Mouse (Mus musculus) heart, adult 2 months (tissue): ENCODE results near the gene Hsd17b14. TPM values are rescaled to one million over a fixed set of nuclear protein-coding genes. Genes with fewer than 3 reads are reported as not detected.
"Not testable (repeated sequence)": the region's sequence is repeated elsewhere in the genome, so short reads cannot be mapped to it uniquely, and the experiment has no call there.

ENCODE experiments used
- DNase-seq, 2 experiments: peaks; one replicate each; pipeline ENCODE4 v3.0.0; 2021
- H3K27ac ChIP-seq: fragments of 200-600 bp; 2 replicates; pipeline ENCODE4 v1.8.1; 2022
- H3K27me3 ChIP-seq: fragments of 200-500 bp; 2 replicates; pipeline ENCODE4 v1.6.1; 2012; ENCODE audit warnings: mild to moderate bottlenecking, low read length, inconsistent platforms, mixed read lengths; ENCODE audit not compliant: control insufficient read depth, insufficient read depth
- H3K36me3 ChIP-seq: fragments of 200-500 bp; 2 replicates; pipeline ENCODE4 v1.6.1; 2012; ENCODE audit warnings: low read length, inconsistent platforms; ENCODE audit not compliant: control insufficient read depth, insufficient read depth
- H3K4me1 ChIP-seq: fragments of 200-500 bp; 2 replicates; pipeline ENCODE4 v1.6.1; 2011; ENCODE audit warnings: low read length; ENCODE audit not compliant: control insufficient read depth, insufficient read depth
- H3K4me3 ChIP-seq: fragments of 200-600 bp; 2 replicates; pipeline ENCODE4 v1.8.1; 2022
- H3K79me2 ChIP-seq: fragments of 200-500 bp; replicated peaks from 2 replicates; pipeline ENCODE4 v1.6.1; 2012; ENCODE audit warnings: mild to moderate bottlenecking, inconsistent platforms, low read length, moderate library complexity, mixed read lengths; ENCODE audit not compliant: control insufficient read depth, insufficient read depth
- H3K9ac ChIP-seq: fragments of 200-500 bp; 2 replicates; pipeline ENCODE4 v1.6.1; 2012; ENCODE audit warnings: low read depth, mild to moderate bottlenecking, control low read depth, inconsistent platforms, low read length, mixed read lengths
- CTCF ChIP-seq: fragments of 200-600 bp; IDR thresholded peaks from 2 replicates; pipeline ENCODE4 v1.8.1; 2022; ENCODE audit warnings: antibody characterized with exemption, mild to moderate bottlenecking, moderate library complexity
- EP300 ChIP-seq: fragments of 200-500 bp; IDR thresholded peaks from 2 replicates; pipeline ENCODE4 v1.6.1; 2011; ENCODE audit warnings: low read depth, low read length, control low read depth; ENCODE audit not compliant: insufficient read depth
- POLR2A ChIP-seq: fragments of 200-500 bp; IDR thresholded peaks from 2 replicates; pipeline ENCODE4 v1.6.1; 2011; ENCODE audit warnings: mild to moderate bottlenecking, low read depth, low read length, control low read depth; ENCODE audit not compliant: insufficient read depth
- WGBS: fragments of 180-500 bp; shearing (Covaris S2); methylation state at CpG from one replicate; pipeline ENCODE4 v1.1.7; 2018; 5-methylcytosine and 5-hydroxymethylcytosine counted together
- intact Hi-C: fragments of 180-260 bp; cut with DNase I; formaldehyde crosslinking; loops from one replicate; pipeline ENCODE4 v1.15.1; 2025
- polyA plus RNA-seq: library from polyadenylated mRNA; depleted of rRNA; stranded (reverse); fragments of >200 nt; gene quantifications from 2 replicates; pipeline ENCODE4 v1.2.3, GENCODE M21; 2012
- total RNA-seq, 2 experiments: library from RNA; stranded (reverse); gene quantifications; 2 replicates each; pipeline ENCODE4 v1.2.3; 2021

Gene Hsd17b14
- total and polyA plus RNA-seq, 3 experiments, result 0.45 to 0.76 TPM; not detected in 1

DNA sequence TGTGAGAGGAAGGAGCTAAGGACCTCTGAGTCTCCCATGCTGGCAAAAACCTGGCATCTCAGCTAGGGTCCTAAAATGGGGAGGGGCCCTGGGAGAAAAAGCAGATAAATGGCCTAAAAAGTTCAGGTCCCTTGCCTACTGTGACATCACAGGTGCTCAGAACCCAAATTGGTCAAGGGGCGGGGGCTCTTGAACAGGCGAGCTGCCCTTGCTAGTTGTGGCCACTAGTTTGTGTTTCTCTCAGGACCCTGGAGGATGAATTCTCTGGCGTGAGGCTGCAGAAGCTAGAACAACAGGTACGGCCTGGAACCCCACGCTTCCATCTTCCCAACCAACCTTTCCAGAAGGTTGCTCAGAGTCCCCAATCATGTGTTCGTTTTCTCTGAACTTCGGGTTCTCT lies 40.3 kb upstream of the Hsd17b14 start:
- TF ChIP-seq EP300 (no peak), CTCF (no peak), POLR2A (no peak)
- DNase-seq, result no peak
- Histone ChIP-seq H3K27me3 (no peaks in the 10 kb centered on the region), H3K4me3 (no peak overlapping the region), H3K79me2 (no peaks in the 10 kb centered on the region), H3K4me1 (peaks cover under 1% of the 10 kb centered on the region; the same call in 1 of the 2 replicates), H3K27ac (no peak overlapping the region), H3K36me3 (no peaks in the 10 kb centered on the region), H3K9ac (no peak overlapping the region)
- intact Hi-C loops, result no loop called here
- WGBS, result 89% methylated on average over 7 of the region's 7 CpGs

DNA sequence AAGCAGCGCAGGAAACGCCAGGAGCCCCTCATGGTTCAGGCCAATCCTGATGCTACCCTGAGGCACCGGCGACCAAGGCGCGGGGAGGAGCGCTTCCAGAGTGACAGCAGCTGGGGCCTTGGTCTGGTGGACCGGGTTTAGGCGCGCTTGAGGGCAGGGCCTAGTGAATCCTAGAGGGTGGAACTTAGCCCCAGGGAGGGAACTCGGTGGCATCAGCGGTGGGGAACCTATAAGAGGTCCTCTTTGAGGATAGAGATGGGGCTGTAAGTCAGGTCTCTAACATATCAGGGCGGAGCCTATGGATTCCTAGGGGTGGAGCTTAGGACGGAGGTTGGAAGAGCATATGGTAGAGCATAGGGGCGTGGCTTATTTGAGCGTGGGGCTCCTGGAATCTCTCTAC lies 39.3 kb upstream of the Hsd17b14 start:
- Histone ChIP-seq H3K27ac (no peak overlapping the region), H3K4me1 (no peaks in the 10 kb centered on the region), H3K36me3 (no peaks in the 10 kb centered on the region), H3K79me2 (no peaks in the 10 kb centered on the region), H3K27me3 (no peaks in the 10 kb centered on the region), H3K4me3 (no peak overlapping the region), H3K9ac (no peak overlapping the region)
- TF ChIP-seq EP300 (no peak), CTCF (no peak), POLR2A (no peak)
- WGBS, result 29% methylated on average over 16 of the region's 16 CpGs
- DNase-seq, result no peak
- intact Hi-C loops, result no loop called here

DNA sequence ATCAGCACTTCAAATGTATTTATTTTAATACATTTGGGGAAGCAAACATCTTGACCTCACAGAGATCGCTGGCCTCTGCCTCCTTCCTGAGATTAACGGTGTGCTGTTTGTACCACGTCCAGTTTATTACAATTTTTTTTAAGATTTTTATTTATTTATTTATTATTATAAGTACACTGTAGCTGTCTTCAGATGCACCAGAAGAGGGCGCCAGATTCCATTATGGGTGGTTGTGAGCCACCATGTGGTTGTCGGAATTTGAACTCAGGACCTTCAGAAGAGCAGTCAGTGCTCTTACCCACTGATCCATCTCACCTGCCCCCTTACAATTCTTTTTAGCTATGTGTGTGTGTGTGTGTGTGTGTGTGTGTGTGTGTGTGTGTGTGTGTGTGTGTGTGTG lies 37.8 kb upstream of the Hsd17b14 start:
- H3K36me3 ChIP-seq, H3K27me3 ChIP-seq, H3K9ac ChIP-seq, H3K27ac ChIP-seq, H3K79me2 ChIP-seq, H3K4me3 ChIP-seq, intact Hi-C loops, DNase-seq, H3K4me1 ChIP-seq: not testable (repeated sequence)
- TF ChIP-seq CTCF, result peak; percentile 66
- 54% methylated on average over 5 of the region's 5 CpGs for WGBS

DNA sequence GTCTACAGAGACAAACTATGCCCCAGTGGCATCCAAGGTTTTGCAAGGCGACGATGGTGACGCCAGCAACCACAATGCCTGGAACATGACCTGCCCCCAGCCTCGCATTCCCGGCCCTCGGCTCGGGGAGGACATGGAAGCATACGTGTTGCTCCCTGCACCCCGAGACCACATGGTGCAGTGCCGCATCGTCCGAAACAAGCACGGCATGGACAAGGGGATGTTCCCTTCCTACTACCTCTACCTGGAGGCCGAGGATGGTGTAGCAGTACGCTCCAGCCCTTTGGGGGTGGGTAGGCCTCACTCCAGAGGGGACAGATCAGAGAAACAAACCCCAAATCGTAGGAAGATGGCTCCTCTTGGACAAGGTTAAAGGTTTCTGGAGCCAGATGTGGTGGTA lies 36.1 kb upstream of the Hsd17b14 start:
- Histone ChIP-seq H3K4me1 (peaks cover 9% of the 10 kb centered on the region), H3K9ac (no peak overlapping the region), H3K27ac (no peak overlapping the region), H3K79me2 (no peaks in the 10 kb centered on the region), H3K36me3 (peaks cover 9% of the 10 kb centered on the region), H3K27me3 (no peaks in the 10 kb centered on the region), H3K4me3 (no peak overlapping the region)
- TF ChIP-seq EP300, result no peak
- TF ChIP-seq CTCF, result no peak
- no peak for TF ChIP-seq POLR2A
- no peak for DNase-seq
- intact Hi-C loops, result no loop called here
- 93% methylated on average over 16 of the region's 16 CpGs for WGBS

DNA sequence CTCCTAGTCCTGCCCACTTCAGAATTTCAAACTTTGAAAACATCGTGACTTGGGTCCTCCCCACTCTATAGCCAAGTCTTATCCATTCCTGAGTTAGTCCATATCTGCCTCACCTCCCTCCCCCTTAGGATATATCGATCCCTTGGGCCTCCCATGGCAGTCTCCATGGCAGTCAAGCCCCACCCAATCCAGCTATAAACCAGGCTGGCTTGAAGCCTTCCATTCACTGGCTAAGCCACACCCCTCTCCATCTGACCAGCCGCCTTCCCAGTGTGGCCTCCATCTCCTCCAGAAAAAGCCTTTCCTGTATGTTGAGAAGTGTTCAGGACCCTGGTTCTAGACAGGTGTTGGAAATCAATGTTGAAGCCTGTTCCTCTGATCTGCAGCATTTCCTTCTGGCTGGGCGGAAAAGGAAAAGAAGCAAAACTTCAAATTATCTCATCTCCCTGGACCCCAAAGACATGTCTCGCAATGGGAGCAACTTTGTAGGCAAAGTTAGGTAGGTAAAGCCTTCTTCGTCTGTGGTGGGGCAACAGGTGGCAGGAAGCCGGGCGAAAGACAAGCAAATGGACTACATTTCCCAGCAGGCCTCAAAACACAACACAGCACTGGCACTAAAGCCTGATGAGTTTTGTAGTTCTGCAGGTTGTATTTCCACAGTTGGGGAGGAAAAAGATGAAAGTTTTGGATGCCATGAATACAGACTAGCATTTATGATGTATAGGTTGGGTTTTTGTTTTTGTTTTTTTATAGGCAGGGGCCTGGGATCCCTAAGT lies 35.2 kb upstream of the Hsd17b14 start:
- Histone ChIP-seq H3K4me3 (no peak overlapping the region), H3K27me3 (no peaks in the 10 kb centered on the region), H3K36me3 (peaks cover 9% of the 10 kb centered on the region), H3K4me1 (peaks cover 13% of the 10 kb centered on the region), H3K9ac (no peak overlapping the region), H3K79me2 (no peaks in the 10 kb centered on the region), H3K27ac (no peak overlapping the region)
- intact Hi-C loops, result no loop called here
- TF ChIP-seq POLR2A (no peak), CTCF (no peak), EP300 (no peak)
- no peak for DNase-seq
- WGBS, result 71% methylated on average over 8 of the region's 8 CpGs

DNA sequence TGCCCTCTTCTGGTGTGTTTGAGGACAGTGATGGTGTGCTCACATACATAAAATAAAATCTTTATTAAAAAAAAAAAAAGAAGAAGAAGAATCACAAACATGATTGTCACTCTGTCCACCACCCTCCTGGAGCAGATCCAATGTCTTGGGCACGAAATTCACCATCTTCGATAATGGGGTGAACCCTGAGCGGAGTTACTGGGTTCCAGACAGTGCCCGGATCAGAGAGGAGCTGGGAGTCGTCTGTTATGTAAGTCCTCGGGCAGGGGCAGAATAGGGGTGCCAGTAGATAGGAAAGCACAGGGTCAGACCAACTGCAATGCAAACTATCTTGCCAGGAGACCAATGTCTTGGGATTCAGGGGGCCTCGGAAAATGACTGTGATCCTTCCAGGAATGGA lies 34.1 kb upstream of the Hsd17b14 start:
- Histone ChIP-seq H3K4me3 (no peak overlapping the region), H3K9ac (no peak overlapping the region), H3K27me3 (no peaks in the 10 kb centered on the region), H3K79me2 (no peaks in the 10 kb centered on the region), H3K4me1 (peaks cover 13% of the 10 kb centered on the region), H3K36me3 (peaks cover 9% of the 10 kb centered on the region), H3K27ac (no peak overlapping the region)
- intact Hi-C loops, result no loop called here
- 94% methylated on average over 7 of the region's 7 CpGs for WGBS
- TF ChIP-seq CTCF (0 out of 2 replicates have a peak, but pooled peaks have one; percentile 3), POLR2A (no peak)
- DNase-seq, result no peak
